Mouse (Mus musculus) erythroblast, embryonic 14.5 days (primary cell): ENCODE data around the gene Erbb2.

ENCODE experiments used
- GATA1 ChIP-seq: IDR thresholded peaks from 2 replicates; pipeline ENCODE4 v1.6.1; 2012; ENCODE audit warnings: low read length, inconsistent platforms, mixed read lengths
- TAL1 ChIP-seq: IDR thresholded peaks from 3 replicates; pipeline ENCODE4 v1.6.1; 2012; ENCODE audit warnings: low read length, inconsistent platforms, mixed read lengths

DNA sequence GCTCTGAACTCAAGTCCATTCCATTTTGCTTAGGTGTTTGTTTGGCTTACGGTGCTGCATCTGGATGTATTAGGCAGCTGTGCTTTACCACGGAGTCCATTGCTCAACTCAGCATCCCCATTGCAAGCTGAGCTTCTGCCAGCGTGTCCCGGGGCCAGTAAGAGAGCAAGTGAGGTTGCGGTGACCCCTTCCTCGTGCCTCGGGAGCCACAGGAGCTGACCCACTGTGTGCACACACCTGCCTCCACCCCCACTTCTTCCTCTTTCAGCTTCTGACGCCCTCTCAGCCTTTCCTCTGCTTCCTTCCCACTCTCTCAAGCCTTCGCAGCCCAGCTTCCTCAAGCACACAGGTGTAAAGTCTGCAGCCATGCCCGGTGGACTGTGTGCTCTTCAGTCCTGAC lies 46.0 kb upstream of the Erbb2 start:
- TF ChIP-seq GATA1 (no peak), TAL1 (no peak)
